Mouse (Mus musculus): ENCODE results near the gene Fgf12.

GRCm38 (mm10) chr16:28337930-28338329 is 414.9 kb downstream of the Fgf12 start:
- no peak for TF ChIP-seq CTCF (IDR thresholded peaks at IDR 0.05; ENCODE audit: low read depth)
- TF ChIP-seq EP300 (IDR thresholded peaks at IDR 0.05; ENCODE audit: low read depth) = no peak
